Mouse (Mus musculus): ENCODE data around the gene Olfr96.
"Not testable (repeated sequence)": the region's sequence is repeated elsewhere in the genome, so short reads cannot be mapped to it uniquely, and the experiment has no call there.

Gene Olfr96

GRCm38 (mm10) chr17:37219846-37220245 is at the start of gene Olfr96:
Gene Olfr96 (plus strand): TSS chr17:37220146.
- no peak for DNase-seq (ENCODE audit: low read depth, low spot score)

- no peak for DNase-seq (ENCODE audit: low read depth, low spot score)
Measured at GRCm38 (mm10) chr17:37185474-37185873, 34.5 kb upstream of the Olfr96 start.

GRCm38 (mm10) chr17:37190711-37191110 is 29.2 kb upstream of the Olfr96 start:
- peak; percentile 54 for DNase-seq (ENCODE audit: low read depth, low spot score)

GRCm38 (mm10) chr17:37193032-37193431 is 26.9 kb upstream of the Olfr96 start:
- no peak for DNase-seq (ENCODE audit: low read depth, low spot score)

- DNase-seq (ENCODE audit: low read depth, low spot score): no peak
Measured at GRCm38 (mm10) chr17:37193656-37194055, 26.3 kb upstream of the Olfr96 start, which contains the start of gene Ubd. Gene Ubd (plus strand): TSS chr17:37193892.

GRCm38 (mm10) chr17:37194782-37195181 is 25.2 kb upstream of the Olfr96 start:
- no peak for DNase-seq (ENCODE audit: low read depth, low spot score)

GRCm38 (mm10) chr17:37196845-37197724 is 22.9 kb upstream of the Olfr96 start:
- peak; percentile 52 for DNase-seq (ENCODE audit: low read depth, low spot score)

GRCm38 (mm10) chr17:37200894-37201293 is 19.1 kb upstream of the Olfr96 start, which contains the start of gene Olfr94:
Gene Olfr94 (minus strand): TSS chr17:37200994.
- no peak for DNase-seq (ENCODE audit: low read depth, low spot score)

- peak; percentile 85 for DNase-seq (ENCODE audit: low read depth, low spot score)
Measured at GRCm38 (mm10) chr17:37203206-37203916, 16.6 kb upstream of the Olfr96 start.

GRCm38 (mm10) chr17:37203917-37204236 is 16.1 kb upstream of the Olfr96 start:
- DNase-seq (ENCODE audit: low read depth, low spot score): no peak

GRCm38 (mm10) chr17:37210884-37211768 is 8.8 kb upstream of the Olfr96 start:
- no peak for DNase-seq (ENCODE audit: low read depth, low spot score)

GRCm38 (mm10) chr17:37213018-37213417 is 6.9 kb upstream of the Olfr96 start, which contains the start of gene Olfr95:
Gene Olfr95 (minus strand): TSS chr17:37213118.
- no peak for DNase-seq (ENCODE audit: low read depth, low spot score)

- no peak for DNase-seq (ENCODE audit: low read depth, low spot score)
Measured at GRCm38 (mm10) chr17:37218486-37218885, 1.5 kb upstream of the Olfr96 start.

- DNase-seq (ENCODE audit: low read depth, low spot score): no peak
Measured at GRCm38 (mm10) chr17:37221879-37222278, 1.9 kb downstream of the Olfr96 start.

- DNase-seq (ENCODE audit: low read depth, low spot score): not testable (repeated sequence)
Measured at GRCm38 (mm10) chr17:37237230-37237629, 17.3 kb downstream of the Olfr96 start, which contains the start of gene Olfr97. Gene Olfr97 (minus strand): TSS chr17:37237330.

GRCm38 (mm10) chr17:37242198-37242597 is 22.3 kb downstream of the Olfr96 start:
- no peak for DNase-seq (ENCODE audit: low read depth, low spot score)

GRCm38 (mm10) chr17:37246715-37247114 is 26.8 kb downstream of the Olfr96 start:
- DNase-seq (ENCODE audit: low read depth, low spot score): peak; percentile 29

- DNase-seq (ENCODE audit: low read depth, low spot score): no peak
Measured at GRCm38 (mm10) chr17:37249460-37249859, 29.5 kb downstream of the Olfr96 start.

- DNase-seq (ENCODE audit: low read depth, low spot score): no peak
Measured at GRCm38 (mm10) chr17:37250544-37250943, 30.6 kb downstream of the Olfr96 start.

- DNase-seq (ENCODE audit: low read depth, low spot score): no peak
Measured at GRCm38 (mm10) chr17:37263626-37264025, 43.7 kb downstream of the Olfr96 start, which contains the start of gene Olfr98. Gene Olfr98 (minus strand): TSS chr17:37263749.

GRCm38 (mm10) chr17:37270058-37270701 is 50.2 kb downstream of the Olfr96 start, which contains the start of gene H2-M3:
Gene H2-M3 (plus strand): TSS chr17:37270220.
- DNase-seq (ENCODE audit: low read depth, low spot score): peak; percentile 91

Data from forelimb bud, embryonic 11.5 days (tissue).